Mouse (Mus musculus): ENCODE measurements around the gene Gm904. TPM values are rescaled to one million over a fixed set of nuclear protein-coding genes. Genes with fewer than 3 reads are reported as not detected.
"Not testable (repeated sequence)": the region's sequence is repeated elsewhere in the genome, so short reads cannot be mapped to it uniquely, and the experiment has no call there.

Gm904 gene
- total RNA-seq (2021) = not detected

DNA sequence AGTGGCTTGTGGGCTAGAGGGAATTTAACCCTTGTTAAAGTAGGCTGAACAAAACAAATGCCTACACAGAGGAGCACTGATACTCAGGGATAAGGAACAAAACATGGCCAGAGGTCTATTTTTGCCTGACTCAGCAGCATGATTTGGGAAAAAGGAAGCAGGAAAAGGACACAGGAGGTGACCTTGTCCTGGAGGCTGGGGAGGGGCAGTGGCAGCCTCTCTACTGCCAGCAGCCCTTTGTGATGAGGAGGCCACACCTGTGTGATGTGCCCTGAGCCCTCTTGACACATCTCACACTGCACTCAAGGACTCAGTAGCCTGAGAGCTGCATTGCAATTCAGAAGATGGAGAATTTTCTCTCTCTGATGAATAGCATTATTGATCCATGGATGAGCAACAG is at the start of gene Gm904:
Gene Gm904, plus strand, starts transcription at position 301 of the 400 bp plus-strand sequence.
- DNase-seq = not testable (repeated sequence)

DNA sequence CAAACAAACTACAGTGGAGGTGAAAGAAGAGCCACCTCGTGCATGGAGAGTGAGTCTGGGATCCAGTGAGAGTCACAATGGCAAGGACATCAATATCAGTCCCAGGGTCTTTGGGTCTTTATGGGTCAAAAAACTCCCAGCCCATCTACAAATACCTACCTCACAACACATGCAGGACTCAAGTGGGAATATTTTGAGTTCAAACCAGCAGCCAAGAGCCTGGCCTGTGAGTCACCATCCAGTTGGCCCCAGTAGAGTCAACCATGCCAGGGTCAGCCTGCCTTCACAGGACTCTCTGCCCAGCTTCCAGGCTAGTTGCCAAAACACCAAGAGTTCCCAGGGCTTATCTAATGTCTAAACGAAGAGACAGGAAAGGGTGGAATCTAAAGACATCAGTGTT is 5.7 kb downstream of the Gm904 start:
- not testable (repeated sequence) for DNase-seq

Small RNAs within 50 kb of the gene (microRNA-seq; reads per million reads assigned to microRNA genes)
- gene Gm23952 (0 reads per million in 2 experiments), gene Mir683-2 (0 reads per million in 2 experiments)

Other genes starting within 250 kb of the Gm904 start
- gene Fbxw17, start 225.4 kb upstream of the Gm904 start, total RNA-seq (2021) = 10 to 100 TPM; 11.7 to 16.2 TPM
- gene Gm47429, start 199.3 kb upstream of the Gm904 start, total RNA-seq (2021) = not detected
- not detected for gene Nutm2, start 175.9 kb upstream of the Gm904 start, total RNA-seq (2021)
- gene Gm8765, start 55.1 kb downstream of the Gm904 start, total RNA-seq (2021) = not detected

Measured in heart, postnatal 4 days (tissue).